Mouse (Mus musculus) adrenal gland, postnatal 36 days (tissue): Measurements from ENCODE around the gene Cdhr4. TPM values are rescaled to one million over a fixed set of nuclear protein-coding genes. Genes with fewer than 3 reads are reported as not detected.
A peak's percentile ranks its signal among the peaks of the same experiment; 100 is the strongest.

Experiments used
- DNase-seq, 2 experiments: peaks; one replicate each; pipeline ENCODE4 v3.0.0; 2021; ENCODE audit warnings: mixed read lengths in 1 of 2
- long read RNA-seq, 2 experiments: library from polyadenylated mRNA; stranded (forward); transcript quantifications; one replicate each; pipeline ENCODE4 v2.0.0; 2021; ENCODE audit warnings: borderline sequencing depth in 2 of 2
- total RNA-seq, 2 experiments: library from RNA; stranded (reverse); gene quantifications; 2 replicates each; pipeline ENCODE4 v1.2.3; 2021

Cdhr4 gene
- 1 to 10 TPM in 1 of 2 experiments, under 1 TPM in 1; 0.26 to 2.1 TPM for total RNA-seq
- long read RNA-seq, experiment 1, partial matches to known transcripts, result 0 of 1 reads
- long read RNA-seq, experiment 1, other reads (novel, unspliced or antisense), result 1 of 1 reads
- long read RNA-seq, experiment 2, result 0 reads

DNA sequence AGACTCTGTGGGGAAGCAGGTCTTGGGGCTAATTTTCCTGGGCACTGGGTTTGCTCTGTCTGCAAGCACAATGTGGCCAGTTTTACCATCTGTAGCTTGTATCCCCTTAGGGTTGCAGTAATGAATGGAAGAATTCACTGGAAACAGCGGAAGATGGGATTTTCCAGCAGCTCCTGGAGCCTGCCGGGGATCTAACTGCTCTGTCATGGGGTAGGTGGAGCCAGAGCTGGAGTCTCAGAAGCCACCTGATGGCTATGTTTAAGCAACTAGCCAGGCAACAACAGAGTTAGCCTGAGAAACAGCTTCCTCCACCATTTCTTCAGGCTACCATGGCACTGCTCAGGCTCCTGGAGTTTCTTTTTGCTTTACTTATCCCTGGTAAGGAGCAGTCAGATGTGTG, at the start of gene Cdhr4:
Cdhr4 (plus strand) TSS at position 301 of the 400 bp plus-strand sequence.
- DNase-seq, result no peak

GRCm38 (mm10) chr9:107947241-107948194, 44.8 kb upstream of the Cdhr4 start:
- no peak for DNase-seq

- no peak for DNase-seq
Observed at GRCm38 (mm10) chr9:107949184-107949921, 42.9 kb upstream of the Cdhr4 start.

DNA sequence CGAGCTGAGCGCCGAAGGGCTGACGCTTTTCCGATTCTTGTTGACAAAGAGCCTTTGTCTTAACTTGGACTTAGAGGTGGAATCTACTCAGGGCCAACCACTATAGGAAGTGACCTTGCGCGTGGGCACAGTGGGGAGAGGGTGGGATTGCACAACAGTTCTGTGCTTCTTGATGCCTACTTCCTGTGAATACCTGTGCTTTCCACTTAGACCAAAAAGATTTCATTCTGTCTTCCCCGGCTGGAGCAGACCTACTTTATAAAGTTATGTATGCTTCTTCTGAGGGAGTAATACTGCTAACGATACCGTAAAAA, 42.4 kb upstream of the Cdhr4 start, which contains the start of gene Traip:
Traip (plus strand) TSS at position 215 of the 314 bp plus-strand sequence.
- no peak for DNase-seq

GRCm38 (mm10) chr9:107950460-107951355, 41.6 kb upstream of the Cdhr4 start:
- DNase-seq, result peak; percentile 95 to 96

- DNase-seq, result no peak
Observed at GRCm38 (mm10) chr9:107955613-107956289, 36.5 kb upstream of the Cdhr4 start.

DNA sequence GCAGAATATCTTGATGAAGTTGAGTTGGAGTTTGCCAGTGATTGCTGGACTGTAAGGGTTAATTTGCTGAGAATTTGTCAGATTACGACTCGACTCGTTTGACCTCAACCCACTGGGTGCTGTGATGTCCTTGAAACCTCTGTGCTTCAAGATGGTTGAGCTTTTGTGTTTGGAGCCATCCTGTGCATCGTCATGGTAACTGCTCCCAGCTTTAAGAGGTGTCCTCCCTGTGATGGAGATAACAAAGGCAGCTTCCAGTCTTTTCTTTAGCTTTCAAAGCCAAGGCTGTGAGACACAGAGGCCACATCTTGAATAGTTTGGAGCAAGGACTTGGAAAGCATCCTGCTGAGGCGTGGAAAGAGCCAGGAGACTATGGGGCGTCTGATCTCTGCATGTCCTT, 35.2 kb upstream of the Cdhr4 start:
- no peak for DNase-seq

DNA sequence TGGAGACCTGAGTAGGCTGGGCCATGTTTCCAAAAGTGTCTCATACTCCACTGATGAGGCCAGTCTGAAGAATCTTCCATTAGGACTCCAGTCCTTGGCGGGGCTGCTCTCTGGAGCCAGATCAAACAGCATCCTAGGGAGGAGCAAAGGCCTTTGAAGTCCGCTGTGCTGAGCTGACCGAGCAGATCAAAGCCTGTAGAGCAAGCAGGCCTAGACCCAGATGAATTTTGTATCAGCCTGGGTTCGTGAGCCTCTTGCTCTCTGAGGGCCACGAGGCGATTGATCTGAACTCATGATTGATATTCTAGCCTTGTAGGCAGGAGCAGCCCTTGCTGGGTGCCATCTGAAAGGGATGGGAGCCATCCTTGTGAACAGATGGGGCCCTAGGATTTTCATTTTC, 32.4 kb upstream of the Cdhr4 start:
- DNase-seq, result peak; percentile 58 to 62

GRCm38 (mm10) chr9:107960928-107961327, 31.4 kb upstream of the Cdhr4 start:
- no peak for DNase-seq

DNA sequence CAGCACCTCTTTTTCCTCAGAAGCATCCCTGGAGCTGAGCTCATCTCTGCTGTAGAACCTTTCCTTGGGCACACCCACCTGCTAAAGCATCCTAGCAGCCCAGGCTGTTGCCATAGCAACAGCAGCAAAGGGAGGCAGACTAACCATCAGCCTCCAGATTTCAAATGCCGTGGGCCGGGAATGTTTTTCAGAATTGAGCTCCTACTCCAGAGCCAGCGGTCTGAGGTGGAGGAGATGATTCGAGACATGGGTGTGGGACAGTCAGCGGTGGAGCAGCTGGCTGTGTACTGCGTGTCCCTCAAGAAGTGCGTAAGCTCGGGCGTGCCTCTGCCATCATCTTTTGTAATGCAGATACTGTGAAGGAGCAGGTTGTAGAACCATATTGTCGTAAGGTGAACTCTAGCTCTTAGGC, 30.9 kb upstream of the Cdhr4 start:
- DNase-seq, result no peak

GRCm38 (mm10) chr9:107961881-107962280, 30.4 kb upstream of the Cdhr4 start:
- DNase-seq, result peak in 1 of 2 experiments; percentile 49

- no peak for DNase-seq
Observed at GRCm38 (mm10) chr9:107962916-107963315, 29.4 kb upstream of the Cdhr4 start.

DNA sequence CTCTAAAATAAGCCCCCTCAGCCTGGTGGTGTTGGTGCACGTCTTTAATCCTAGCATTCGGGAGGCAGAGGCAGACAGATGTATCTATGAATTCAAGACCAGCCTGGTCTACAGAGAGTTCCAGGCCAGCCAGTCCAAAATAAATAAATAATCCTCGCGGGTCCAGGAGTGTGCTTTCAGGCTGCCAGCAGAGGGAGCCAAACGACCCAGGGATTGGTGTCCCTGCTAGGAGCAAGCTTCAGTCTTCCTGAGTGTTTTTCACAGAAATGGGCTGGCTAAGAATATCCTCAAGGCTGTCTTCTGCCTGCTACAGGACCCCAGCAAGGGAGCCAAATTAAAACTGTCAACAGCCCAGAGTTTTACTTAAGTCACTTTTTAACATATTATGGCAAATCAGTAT, 28.6 kb upstream of the Cdhr4 start:
- peak; percentile 85 to 91 for DNase-seq

GRCm38 (mm10) chr9:107964681-107965080, 27.6 kb upstream of the Cdhr4 start:
- no peak for DNase-seq

DNA sequence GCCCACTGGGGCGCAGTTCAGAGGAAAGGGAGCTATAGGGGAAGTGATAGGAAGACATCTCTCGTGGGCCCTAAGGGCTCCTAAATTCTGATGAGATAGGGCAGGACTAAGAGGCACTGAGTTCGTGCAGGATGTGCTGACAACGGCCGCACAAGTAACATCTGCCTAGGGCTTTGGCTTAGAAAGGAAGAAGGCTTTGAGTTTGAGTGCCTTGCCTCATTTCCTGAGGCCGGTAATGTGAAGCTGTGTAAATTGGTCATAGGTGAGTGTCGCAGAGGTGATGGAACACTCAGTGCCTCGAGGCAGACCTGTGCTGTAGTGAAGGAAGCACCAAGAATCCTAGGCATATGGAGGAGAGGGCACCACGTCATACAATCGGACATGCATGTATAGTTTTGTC, 25.6 kb upstream of the Cdhr4 start:
- DNase-seq, result no peak

DNA sequence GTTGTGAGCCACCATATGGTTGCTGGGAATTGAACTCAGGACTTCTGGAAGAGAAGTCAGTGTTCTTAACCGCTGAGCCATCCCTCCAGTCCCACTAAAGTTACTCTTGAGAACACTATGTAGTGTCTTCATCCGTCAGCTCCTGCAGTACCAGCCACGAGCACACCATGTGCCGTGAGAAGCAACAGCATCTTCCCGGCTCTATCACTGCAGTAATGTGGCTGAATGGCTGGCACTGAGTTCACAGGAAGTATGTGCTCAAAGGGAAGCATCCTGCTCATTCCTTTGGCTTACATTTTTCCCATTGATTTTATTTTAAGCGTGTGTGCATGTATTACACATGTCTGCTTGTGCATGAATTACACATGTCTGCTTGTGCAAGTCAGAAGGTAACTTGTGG, 24.9 kb upstream of the Cdhr4 start:
- DNase-seq, result no peak

- no peak for DNase-seq
Observed at GRCm38 (mm10) chr9:107968531-107968930, 23.8 kb upstream of the Cdhr4 start.

DNA sequence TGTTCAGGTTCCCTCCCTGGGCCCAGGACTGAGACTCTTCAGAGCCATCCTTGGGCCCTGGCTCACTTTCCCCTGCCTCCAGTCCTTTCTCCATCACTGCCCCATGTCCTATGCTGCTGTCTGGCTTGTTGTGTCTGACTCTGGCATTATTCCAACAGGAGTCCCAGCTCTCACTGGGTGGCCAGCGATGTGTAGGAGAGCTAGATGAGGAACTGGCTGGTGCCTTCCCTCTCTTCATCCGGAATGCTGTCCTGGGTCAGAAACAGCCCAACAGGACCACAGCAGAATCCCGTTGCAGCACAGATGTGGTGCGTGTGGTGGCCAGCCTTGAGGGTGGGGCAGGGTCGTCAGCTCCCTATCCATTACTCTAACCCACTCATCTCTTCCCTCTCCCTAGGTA, 22.0 kb upstream of the Cdhr4 start:
- no peak for DNase-seq

DNA sequence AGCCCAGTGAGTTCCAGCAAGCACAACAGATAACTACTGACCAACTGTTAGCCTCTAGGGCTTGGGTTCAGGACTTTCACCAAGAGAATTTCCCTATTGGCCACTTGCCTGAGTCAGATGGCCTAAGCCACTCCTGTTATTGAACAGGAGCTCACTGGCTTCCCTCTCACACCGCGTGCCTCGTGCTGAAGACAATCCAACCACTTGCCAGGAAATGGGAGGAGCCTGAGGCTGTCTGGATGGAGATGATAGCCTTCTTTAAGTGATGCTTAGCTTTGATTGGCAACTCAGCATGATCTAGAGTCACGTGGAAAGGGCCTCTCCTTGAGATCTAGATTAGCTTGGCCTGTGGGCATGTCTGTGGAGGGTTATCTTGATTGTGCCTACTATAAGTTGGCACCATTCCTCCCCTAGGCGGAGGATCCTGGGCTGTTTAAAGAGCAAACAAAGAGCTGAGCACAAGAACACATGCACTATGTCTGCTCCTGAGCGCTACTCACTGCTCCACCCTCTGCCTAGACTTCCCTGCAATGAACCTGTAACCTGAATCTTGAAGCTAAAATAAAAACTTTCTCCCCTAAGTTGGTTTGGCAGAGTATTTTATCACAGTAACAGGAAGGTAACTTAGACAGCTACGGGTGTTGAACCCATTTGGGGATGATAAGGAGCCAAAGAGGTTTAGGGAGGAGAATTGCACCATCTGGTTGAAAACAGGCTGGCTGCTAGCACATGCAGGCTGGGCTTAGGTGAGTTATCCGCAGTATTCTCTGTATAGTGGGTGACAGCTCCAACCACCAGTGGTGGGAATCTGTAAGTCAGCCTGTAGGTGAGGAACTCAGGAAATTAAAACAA, 20.4 kb upstream of the Cdhr4 start:
- DNase-seq, result no peak

GRCm38 (mm10) chr9:107974491-107975171, 17.7 kb upstream of the Cdhr4 start:
- no peak for DNase-seq
